Mouse (Mus musculus): ENCODE results near the gene Ptpru.

Gene Ptpru

GRCm38 (mm10) chr4:131837872-131838524 is at the start of gene Ptpru:
Gene Ptpru (minus strand): TSS chr4:131838288.
- DNase-seq (ENCODE audit: low read depth, low spot score): peak; percentile 72

GRCm38 (mm10) chr4:131885376-131885775 is 47.3 kb upstream of the Ptpru start:
- no peak for DNase-seq (ENCODE audit: low read depth, low spot score)

- DNase-seq (ENCODE audit: low read depth, low spot score): no peak
Observed at GRCm38 (mm10) chr4:131883571-131883970, 45.5 kb upstream of the Ptpru start.

DNA sequence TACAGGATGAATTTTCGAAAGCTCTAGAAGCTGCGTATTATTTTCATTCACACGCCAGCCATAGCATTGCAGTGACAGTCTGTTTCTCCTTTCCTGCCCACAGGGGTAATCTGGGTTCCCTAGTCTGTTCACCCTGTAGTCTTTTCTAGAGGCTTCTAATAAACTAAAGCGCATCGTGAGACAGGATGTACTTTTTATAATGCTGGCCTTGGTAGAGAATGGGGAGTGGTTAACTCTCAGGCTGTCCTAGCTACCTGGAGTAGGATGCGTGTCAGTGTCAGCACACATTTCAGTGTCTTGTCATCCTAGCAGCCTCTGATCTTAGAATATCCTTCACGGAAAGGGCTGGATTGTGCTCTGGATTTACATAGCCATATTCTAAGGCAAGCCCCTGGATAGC is 43.2 kb upstream of the Ptpru start:
- DNase-seq (ENCODE audit: low read depth, low spot score): no peak

DNA sequence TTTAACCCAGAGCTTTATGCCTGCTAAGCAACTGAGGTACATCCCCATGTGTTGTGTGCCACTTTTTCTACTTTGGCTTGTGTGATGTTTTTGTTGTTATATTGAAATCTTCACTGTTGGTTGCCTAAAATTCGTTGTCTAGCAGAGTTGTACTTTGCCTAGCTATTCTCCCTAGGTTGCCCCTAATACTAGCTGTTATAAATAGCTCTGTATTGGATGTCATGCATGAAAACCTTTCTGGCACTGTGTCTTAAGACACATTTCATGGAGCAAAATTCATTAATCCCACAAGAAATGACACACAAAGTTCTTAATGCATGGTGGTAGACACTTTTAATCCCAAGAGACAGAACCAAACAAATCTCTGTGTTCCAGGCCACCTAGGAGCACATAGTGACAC is 41.6 kb upstream of the Ptpru start:
- no peak for DNase-seq (ENCODE audit: low read depth, low spot score)

DNA sequence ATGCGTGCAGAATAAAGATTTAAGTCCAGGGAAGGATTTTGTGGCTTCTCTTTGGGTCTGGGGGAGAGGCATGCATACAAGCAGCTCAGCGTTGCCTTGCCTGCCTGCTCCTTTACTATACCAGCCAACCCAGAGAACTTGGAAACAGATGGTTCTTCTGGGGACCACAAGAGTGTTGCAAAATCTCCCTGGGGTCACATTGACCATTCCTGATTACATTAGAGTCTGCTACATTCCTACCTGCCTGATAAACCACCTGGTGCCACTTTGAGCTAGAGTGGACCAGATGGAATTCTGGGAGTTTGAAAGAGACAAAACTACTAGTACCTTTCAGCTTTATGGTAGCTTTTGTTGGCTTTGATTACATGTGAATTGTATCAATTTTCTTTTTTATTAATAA is 38.7 kb upstream of the Ptpru start:
- DNase-seq (ENCODE audit: low read depth, low spot score): no peak

GRCm38 (mm10) chr4:131875242-131875641 is 37.2 kb upstream of the Ptpru start:
- DNase-seq (ENCODE audit: low read depth, low spot score): no peak

GRCm38 (mm10) chr4:131874567-131874966 is 36.5 kb upstream of the Ptpru start:
- DNase-seq (ENCODE audit: low read depth, low spot score): no peak

- DNase-seq (ENCODE audit: low read depth, low spot score): no peak
Observed at GRCm38 (mm10) chr4:131874169-131874536, 36.1 kb upstream of the Ptpru start.

GRCm38 (mm10) chr4:131873293-131874168 is 35.4 kb upstream of the Ptpru start, which contains the start of gene Srsf4:
Gene Srsf4 (plus strand): TSS chr4:131873617.
- peak; percentile 87 for DNase-seq (ENCODE audit: low read depth, low spot score)

- DNase-seq (ENCODE audit: low read depth, low spot score): no peak
Observed at GRCm38 (mm10) chr4:131872672-131873292, 34.7 kb upstream of the Ptpru start.

- no peak for DNase-seq (ENCODE audit: low read depth, low spot score)
Observed at GRCm38 (mm10) chr4:131861341-131861739, 23.3 kb upstream of the Ptpru start.

DNA sequence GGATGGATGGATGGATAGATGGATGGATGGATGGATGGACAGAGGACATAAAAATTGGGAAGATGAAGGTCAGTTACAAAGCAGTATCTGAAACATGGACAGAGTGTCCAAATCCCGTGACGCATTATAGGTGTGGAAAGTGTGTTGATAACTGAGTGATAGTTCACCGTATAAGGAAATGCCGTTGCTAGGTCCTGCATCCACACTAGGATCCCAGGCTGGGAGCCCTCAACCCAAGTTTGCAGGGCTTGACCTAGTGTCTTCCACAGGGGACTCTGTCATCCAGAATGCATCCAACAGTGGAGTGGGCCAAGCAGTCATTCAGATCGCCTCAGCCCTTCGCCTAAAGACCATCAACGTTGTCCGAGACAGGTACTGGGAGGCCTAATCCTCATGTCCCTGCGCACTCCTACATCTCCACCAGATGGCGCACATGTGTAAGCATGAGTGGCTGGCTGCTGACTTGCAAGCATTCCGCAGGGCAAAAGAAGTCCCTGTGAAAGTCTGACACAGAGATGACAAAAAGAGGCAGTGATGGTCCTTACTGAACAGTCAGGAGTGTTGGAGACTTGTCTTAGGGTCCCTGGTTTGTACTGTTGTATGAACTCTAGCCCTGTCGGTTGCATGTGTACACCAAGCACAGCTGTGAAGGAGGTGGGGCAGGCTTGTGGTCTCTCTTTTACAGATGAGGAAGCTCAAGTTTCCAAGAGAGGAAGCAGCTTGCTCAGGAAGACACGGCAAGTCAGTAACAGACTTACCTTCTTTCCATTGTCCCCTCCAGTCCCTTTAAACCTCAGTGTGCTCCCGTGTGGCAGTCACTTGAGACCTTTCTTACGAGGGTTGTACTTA is 22.6 kb upstream of the Ptpru start:
- peak; percentile 81 for DNase-seq (ENCODE audit: low read depth, low spot score)

- no peak for DNase-seq (ENCODE audit: low read depth, low spot score)
Observed at GRCm38 (mm10) chr4:131854950-131855349, 16.9 kb upstream of the Ptpru start.

DNA sequence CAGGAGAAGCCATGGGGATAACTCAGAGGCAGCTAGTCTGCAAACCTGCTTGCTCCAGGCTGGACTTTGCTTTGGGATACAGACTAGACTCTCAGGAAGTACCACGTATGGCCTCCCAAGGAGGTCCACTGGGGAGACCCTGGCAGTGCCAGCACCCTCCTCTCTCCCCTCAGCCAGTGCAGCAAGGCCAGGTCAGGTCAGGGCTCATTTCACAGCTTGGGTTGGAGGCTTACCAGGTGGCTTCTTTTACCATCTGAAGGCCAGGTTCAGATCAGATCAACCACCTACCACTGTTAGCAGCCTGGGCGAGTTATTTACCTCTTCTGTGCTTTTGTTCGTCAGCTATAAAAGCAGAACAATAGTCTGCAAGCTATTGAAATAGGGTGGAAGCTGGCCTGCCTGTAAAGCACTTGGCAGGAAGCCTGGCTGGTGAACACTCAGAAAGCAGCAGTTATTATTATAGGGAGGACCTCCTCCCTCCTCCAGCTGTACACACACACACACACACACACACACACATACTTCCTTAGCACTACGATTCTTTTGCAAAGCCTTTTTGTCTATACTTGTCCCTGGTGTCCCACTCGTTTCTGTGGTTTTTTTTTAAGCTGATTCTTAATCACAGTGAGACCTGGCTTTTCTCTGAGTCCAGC is 12.0 kb upstream of the Ptpru start:
- no peak for DNase-seq (ENCODE audit: low read depth, low spot score)

GRCm38 (mm10) chr4:131848082-131848481 is 10.0 kb upstream of the Ptpru start:
- DNase-seq (ENCODE audit: low read depth, low spot score): no peak

DNA sequence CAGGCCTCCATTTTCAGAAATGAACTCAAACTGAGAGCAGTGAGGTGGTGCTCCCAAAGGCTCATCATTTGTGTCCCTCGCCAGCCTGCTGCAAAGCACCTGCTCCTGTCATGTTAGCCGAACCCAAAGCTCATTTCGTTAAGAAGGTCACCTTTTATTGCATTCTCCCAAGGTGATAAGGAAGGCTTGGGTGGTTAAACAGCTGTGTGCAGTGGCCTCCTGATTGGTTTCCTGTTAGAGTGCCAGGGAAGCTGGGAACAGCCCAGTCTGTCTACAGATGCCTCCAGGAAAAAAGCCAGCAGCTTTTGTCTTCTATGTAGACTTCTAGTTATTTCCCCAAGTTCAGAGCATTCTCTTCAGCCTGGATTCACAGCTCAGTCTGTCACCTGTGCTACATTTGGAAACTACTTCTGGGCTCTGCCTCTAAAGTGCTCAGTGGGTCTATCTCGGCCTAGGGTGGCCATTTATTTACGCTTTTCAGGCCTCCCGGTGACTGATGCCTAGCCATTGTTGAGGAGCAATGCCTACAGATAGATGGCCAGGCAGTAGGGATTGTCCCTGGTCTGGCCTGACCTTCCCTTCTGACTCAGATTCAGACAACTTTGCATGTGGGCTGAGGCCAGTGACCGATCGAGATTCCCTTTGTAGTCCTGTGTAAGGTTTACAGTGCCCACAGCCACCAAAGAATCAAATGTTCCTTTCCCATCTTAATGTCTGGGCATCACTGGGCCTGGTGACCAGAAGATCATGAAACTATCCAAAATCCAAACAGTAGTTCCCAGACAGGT is 8.1 kb upstream of the Ptpru start:
- no peak for DNase-seq (ENCODE audit: low read depth, low spot score)

DNA sequence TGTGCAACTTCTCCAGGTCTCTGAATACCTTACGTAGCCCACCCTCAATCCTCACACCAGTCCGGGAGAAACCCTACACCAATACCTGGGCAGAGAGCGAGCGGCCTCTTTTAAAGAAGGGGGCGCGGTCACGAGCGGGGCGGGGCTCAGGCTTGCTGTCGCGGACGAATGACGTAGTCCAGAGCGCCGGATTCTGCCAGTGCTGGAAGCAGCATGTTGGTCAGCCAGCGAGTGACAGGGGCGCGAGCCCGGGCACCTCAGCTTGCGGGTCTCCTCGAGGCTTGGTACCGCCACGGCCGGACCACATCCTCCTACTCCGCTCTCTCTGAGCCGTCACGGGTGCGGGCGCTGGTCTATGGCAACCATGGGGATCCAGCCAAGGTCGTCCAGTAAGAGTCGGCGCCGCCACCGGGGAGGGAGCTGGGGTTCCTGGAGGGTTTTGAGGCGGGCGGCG is 5.2 kb upstream of the Ptpru start, which contains the start of gene Mecr:
Gene Mecr (plus strand): TSS at position 181 of the 454 bp plus-strand sequence.
- DNase-seq (ENCODE audit: low read depth, low spot score): peak; percentile 84

GRCm38 (mm10) chr4:131836891-131837491 is 1.1 kb downstream of the Ptpru start:
- no peak for DNase-seq (ENCODE audit: low read depth, low spot score)

All from retina, adult 2 months (tissue).